Mouse (Mus musculus) mouse embryonic stem cell (cell line): Measurements from ENCODE around the gene Aars2.

Source experiments
- in situ Hi-C, 2 experiments: fragments of 300-500 bp; cut with MboI; formaldehyde crosslinking; loops; 1 replicate in 1 of 2; 3 replicates in 1 of 2; pipeline ENCODE4 v1.14.3; 2019 to 2020; ENCODE audit warnings: low sequenced_read_pairs in 2 of 2, low pct_unique_long_range_greater_than_20kb in 1 of 2, mixed read lengths in 1 of 2; ENCODE audit not compliant: unreplicated experiment in 1 of 2

The Aars2 gene

DNA sequence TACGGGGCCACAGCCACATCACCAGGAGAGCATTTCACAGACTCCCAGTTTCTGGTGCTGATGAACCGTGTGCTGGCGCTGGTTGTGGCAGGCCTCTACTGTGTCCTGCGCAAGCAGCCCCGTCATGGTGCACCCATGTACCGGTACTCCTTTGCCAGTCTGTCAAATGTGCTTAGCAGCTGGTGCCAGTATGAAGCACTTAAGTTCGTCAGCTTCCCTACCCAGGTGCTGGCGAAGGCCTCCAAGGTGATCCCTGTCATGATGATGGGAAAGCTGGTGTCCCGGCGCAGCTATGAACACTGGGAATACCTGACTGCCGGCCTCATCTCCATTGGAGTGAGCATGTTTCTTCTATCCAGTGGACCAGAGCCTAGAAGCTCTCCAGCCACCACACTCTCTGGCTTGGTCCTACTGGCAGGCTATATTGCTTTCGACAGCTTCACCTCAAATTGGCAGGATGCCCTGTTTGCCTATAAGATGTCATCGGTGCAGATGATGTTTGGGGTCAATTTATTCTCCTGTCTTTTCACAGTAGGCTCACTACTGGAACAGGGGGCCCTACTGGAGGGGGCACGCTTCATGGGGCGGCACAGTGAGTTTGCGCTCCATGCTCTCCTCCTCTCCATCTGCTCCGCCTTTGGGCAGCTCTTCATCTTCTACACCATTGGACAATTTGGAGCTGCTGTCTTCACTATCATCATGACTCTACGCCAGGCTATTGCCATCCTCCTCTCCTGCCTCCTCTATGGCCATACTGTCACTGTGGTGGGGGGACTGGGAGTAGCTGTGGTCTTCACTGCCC, 59.9 kb downstream of the Aars2 start:
- in situ Hi-C loops: no loop called here

GRCm38 (mm10) chr17:45567162-45567601, 60.5 kb downstream of the Aars2 start:
- in situ Hi-C loops: no loop called here

- in situ Hi-C loops: no loop called here
Measured at GRCm38 (mm10) chr17:45568990-45569389, 62.3 kb downstream of the Aars2 start.

GRCm38 (mm10) chr17:45569999-45570398, 63.4 kb downstream of the Aars2 start:
- in situ Hi-C loops: no loop called here
